Mouse (Mus musculus): ENCODE results near the gene Cpt1b.
A peak's percentile ranks its signal among the peaks of the same experiment; 100 is the strongest.
"Not testable (repeated sequence)": the region's sequence is repeated elsewhere in the genome, so short reads cannot be mapped to it uniquely, and the experiment has no call there.

Gene Cpt1b

GRCm38 (mm10) chr15:89432946-89433345 is 7.3 kb upstream of the Cpt1b start:
- no peak for DNase-seq (ENCODE audit: low spot score in 2 of 2)

- no peak for DNase-seq (ENCODE audit: low spot score in 2 of 2)
Measured at GRCm38 (mm10) chr15:89431806-89432205, 6.1 kb upstream of the Cpt1b start.

- DNase-seq (ENCODE audit: low spot score in 2 of 2) = no peak
Measured at GRCm38 (mm10) chr15:89431271-89431670, 5.6 kb upstream of the Cpt1b start.

GRCm38 (mm10) chr15:89430771-89431170 is 5.1 kb upstream of the Cpt1b start:
- DNase-seq (ENCODE audit: low spot score in 2 of 2) = not testable (repeated sequence)

GRCm38 (mm10) chr15:89430341-89430740 is 4.7 kb upstream of the Cpt1b start:
- DNase-seq (ENCODE audit: low spot score in 2 of 2) = no peak

- DNase-seq (ENCODE audit: low spot score in 2 of 2) = peak; percentile 89 to 90
Measured at GRCm38 (mm10) chr15:89429352-89430221, 3.9 kb upstream of the Cpt1b start, which contains the start of the genes C730034F03Rik, Gm44502 and Chkb. TSS of gene C730034F03Rik (plus strand) at chr15:89429589. TSS of gene Gm44502 (minus strand) at chr15:89429696. TSS of gene Chkb (minus strand) at chr15:89429908.

- no peak for DNase-seq (ENCODE audit: low spot score in 2 of 2)
Measured at GRCm38 (mm10) chr15:89428821-89429351, 3.2 kb upstream of the Cpt1b start.

GRCm38 (mm10) chr15:89428136-89428790 is 2.6 kb upstream of the Cpt1b start:
- DNase-seq (ENCODE audit: low spot score in 2 of 2) = no peak

GRCm38 (mm10) chr15:89426716-89427115 is 1.1 kb upstream of the Cpt1b start:
- no peak for DNase-seq (ENCODE audit: low spot score in 2 of 2)

- DNase-seq (ENCODE audit: low spot score in 2 of 2) = no peak
Measured at GRCm38 (mm10) chr15:89424621-89425020, 1.0 kb downstream of the Cpt1b start.

GRCm38 (mm10) chr15:89421938-89422337 is 3.7 kb downstream of the Cpt1b start:
- DNase-seq (ENCODE audit: low spot score in 2 of 2) = no peak

- no peak for DNase-seq (ENCODE audit: low spot score in 2 of 2)
Measured at GRCm38 (mm10) chr15:89415282-89415681, 10.4 kb downstream of the Cpt1b start.

- no peak for DNase-seq (ENCODE audit: low spot score in 2 of 2)
Measured at GRCm38 (mm10) chr15:89410118-89410517, 15.5 kb downstream of the Cpt1b start, which contains the start of gene Syce3. TSS of gene Syce3 (minus strand) at chr15:89410503.

- DNase-seq (ENCODE audit: low spot score in 2 of 2) = no peak
Measured at GRCm38 (mm10) chr15:89406691-89407090, 19.0 kb downstream of the Cpt1b start.

- no peak for DNase-seq (ENCODE audit: low spot score in 2 of 2)
Measured at GRCm38 (mm10) chr15:89404831-89405623, 20.6 kb downstream of the Cpt1b start.

- DNase-seq (ENCODE audit: low spot score in 2 of 2) = no peak
Measured at GRCm38 (mm10) chr15:89402471-89402870, 23.2 kb downstream of the Cpt1b start.

- no peak for DNase-seq (ENCODE audit: low spot score in 2 of 2)
Measured at GRCm38 (mm10) chr15:89399716-89400115, 25.9 kb downstream of the Cpt1b start.

- DNase-seq (ENCODE audit: low spot score in 2 of 2) = no peak
Measured at GRCm38 (mm10) chr15:89398146-89398545, 27.5 kb downstream of the Cpt1b start.

GRCm38 (mm10) chr15:89396883-89397282 is 28.8 kb downstream of the Cpt1b start:
- no peak for DNase-seq (ENCODE audit: low spot score in 2 of 2)

- DNase-seq (ENCODE audit: low spot score in 2 of 2) = no peak
Measured at GRCm38 (mm10) chr15:89390081-89390480, 35.6 kb downstream of the Cpt1b start.

GRCm38 (mm10) chr15:89387127-89387526 is 38.5 kb downstream of the Cpt1b start:
- peak; percentile 23 to 47 for DNase-seq (ENCODE audit: low spot score in 2 of 2)

GRCm38 (mm10) chr15:89384617-89385016 is 41.0 kb downstream of the Cpt1b start, which contains the start of gene Klhdc7b:
TSS of gene Klhdc7b (plus strand) at chr15:89384917.
- no peak for DNase-seq (ENCODE audit: low spot score in 2 of 2)

Data from thymus, postnatal 10 days (tissue).